Mouse (Mus musculus) thymus, postnatal 36 days (tissue): ENCODE results near the gene Dnajb6.

Experiments used
- DNase-seq, 2 experiments: peaks; one replicate each; pipeline ENCODE4 v3.0.0; 2022; ENCODE audit warnings: mixed read lengths in 2 of 2

Gene Dnajb6

DNA sequence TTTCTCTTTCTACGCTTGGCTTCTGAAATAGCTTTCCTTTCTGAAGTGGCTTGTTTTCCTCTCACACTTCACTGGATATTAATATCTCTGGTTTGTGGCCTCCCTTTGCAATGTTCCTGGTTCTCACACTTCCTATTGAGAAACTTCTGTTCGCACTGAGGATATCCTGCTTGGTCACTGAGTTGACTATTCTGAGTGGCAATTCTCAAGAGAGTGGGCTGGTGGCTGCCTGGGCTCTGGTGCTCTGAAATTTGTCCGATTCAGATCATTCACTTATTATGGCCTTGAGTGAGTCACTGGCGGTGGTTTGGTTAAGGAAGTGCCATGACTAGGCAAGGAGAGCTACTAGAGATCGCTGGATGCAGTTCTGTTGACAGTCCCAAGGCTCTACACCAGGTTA, 118.9 kb downstream of the Dnajb6 start:
- no peak for DNase-seq

DNA sequence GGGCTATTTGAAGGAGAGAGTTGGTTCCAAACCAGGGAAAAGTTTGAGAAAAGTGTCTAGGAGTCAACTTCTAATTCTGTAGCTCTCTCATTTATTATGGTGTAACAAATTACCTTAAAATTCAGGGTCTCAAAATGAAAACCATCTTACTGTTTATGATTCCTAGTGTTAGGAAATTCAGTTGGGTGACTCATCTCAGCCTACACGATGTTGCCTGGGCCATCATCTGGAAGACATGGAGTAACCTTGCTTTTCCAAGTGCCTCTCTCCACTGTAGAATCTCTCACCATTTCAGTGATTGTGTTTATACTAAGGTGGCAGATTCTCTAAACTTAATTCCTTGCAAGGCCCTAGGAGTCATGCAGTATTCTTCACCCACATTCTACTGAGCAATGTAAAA, 119.5 kb downstream of the Dnajb6 start:
- no peak for DNase-seq

DNA sequence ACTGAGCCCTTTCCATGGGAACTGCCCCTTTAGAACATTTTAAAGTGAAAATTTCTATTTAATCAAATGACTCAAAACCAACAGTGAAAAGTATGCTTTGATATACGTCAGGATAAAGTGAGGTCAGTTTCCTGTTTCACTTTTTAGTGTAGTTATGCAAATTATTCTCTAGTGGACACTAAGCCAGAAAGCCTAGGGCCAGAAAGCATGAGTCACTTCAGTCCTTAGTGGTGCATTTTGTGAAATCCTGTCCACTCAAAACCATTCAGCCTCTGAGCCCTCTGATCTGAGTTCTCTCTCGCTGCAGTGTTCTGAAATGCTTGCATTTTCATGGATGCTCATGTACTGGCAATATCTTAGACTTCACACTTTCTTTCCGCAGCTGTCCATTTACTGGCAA, 126.0 kb downstream of the Dnajb6 start:
- no peak for DNase-seq

DNA sequence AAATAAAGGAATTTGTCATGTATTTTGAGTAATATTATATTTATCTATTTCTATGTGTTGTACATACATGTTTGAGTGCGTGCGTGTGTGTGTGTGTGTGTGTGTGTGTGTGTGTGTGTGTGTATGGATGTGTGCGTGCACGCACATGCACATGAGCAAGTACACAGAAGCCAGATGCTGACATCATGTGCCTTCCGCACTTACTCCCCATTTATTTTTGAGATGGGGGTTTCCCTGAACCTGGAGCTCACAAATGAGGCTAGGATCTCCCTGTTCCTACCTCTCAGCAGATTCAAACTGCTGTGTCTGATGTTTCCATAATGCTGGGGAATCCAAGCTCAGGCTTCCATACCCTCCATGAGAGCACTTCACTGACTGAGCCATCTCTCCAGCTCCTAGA, 126.9 kb downstream of the Dnajb6 start:
- no peak for DNase-seq

DNA sequence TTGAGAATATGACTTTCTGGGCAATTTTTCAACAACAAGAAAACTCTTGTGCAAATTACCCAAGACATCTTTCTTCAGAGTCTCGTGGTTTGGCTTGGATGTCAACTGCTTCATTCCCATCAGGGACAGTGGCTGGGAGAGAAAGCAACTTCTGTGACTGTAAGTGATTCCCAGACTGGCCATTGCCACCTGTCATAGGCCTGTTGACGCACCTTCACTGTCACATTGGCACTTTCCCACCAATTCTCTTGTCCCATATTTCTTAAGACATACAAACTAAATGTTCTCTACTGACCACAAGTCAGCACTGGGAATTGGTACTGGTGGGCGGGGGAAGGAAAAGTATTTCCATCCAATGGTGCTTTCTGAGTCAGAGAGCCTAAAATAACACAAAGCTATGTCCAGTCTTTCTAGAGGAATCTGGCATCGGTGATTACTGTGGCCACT, 128.8 kb downstream of the Dnajb6 start:
- DNase-seq = no peak

DNA sequence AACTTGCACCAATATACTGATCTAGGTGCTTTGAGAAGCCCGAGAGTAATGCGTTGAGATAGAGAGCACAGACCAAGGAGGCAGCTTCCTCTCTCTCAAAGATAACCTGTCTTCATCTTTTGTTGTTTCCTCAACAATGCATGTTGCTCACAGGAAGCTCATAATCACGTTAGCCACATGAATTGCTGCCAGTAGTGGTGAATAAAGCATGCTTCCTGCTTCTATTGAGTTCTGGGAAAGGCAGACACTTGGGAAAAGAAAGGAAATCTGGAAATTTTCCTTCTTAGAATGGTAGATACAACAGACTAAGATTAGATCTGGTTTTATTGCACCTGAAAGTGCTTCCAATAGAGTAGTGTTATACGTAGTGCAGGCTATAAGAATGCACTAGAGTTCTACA, 129.5 kb downstream of the Dnajb6 start:
- DNase-seq = no peak
